Mouse (Mus musculus): ENCODE measurements around the gene Supt5. TPM values are rescaled to one million over a fixed set of nuclear protein-coding genes. Genes with fewer than 3 reads are reported as not detected.

Gene Supt5
- total RNA-seq, 2 experiments from 2014 or later, result 116 TPM

- DNase-seq (ENCODE audit: low spot score in 2 of 2), result peak; percentile 60 to 68
Observed at GRCm38 (mm10) chr7:28375176-28375921, 36.8 kb upstream of the Supt5 start.

- no peak for DNase-seq (ENCODE audit: low spot score in 2 of 2)
Observed at GRCm38 (mm10) chr7:28374647-28375046, 36.1 kb upstream of the Supt5 start.

GRCm38 (mm10) chr7:28373891-28374495 lies 35.4 kb upstream of the Supt5 start:
- DNase-seq (ENCODE audit: low spot score in 2 of 2), result no peak

GRCm38 (mm10) chr7:28373131-28373581 lies 34.6 kb upstream of the Supt5 start:
- DNase-seq (ENCODE audit: low spot score in 2 of 2), result peak; percentile 67 to 73

GRCm38 (mm10) chr7:28372251-28373108 lies 33.9 kb upstream of the Supt5 start, which contains the start of gene Plekhg2:
Gene Plekhg2 (minus strand): TSS chr7:28372599.
- peak; percentile 92 to 93 for DNase-seq (ENCODE audit: low spot score in 2 of 2)

- DNase-seq (ENCODE audit: low spot score in 2 of 2), result no peak
Observed at GRCm38 (mm10) chr7:28371514-28371989, 33.0 kb upstream of the Supt5 start.

- DNase-seq (ENCODE audit: low spot score in 2 of 2), result no peak
Observed at GRCm38 (mm10) chr7:28370977-28371513, 32.5 kb upstream of the Supt5 start.

- DNase-seq (ENCODE audit: low spot score in 2 of 2), result no peak
Observed at GRCm38 (mm10) chr7:28370051-28370450, 31.5 kb upstream of the Supt5 start.

- no peak for DNase-seq (ENCODE audit: low spot score in 2 of 2)
Observed at GRCm38 (mm10) chr7:28368276-28368920, 29.9 kb upstream of the Supt5 start.

GRCm38 (mm10) chr7:28367663-28368275 lies 29.2 kb upstream of the Supt5 start:
- DNase-seq (ENCODE audit: low spot score in 2 of 2), result peak in 1 of 2 experiments; percentile 22

GRCm38 (mm10) chr7:28362441-28363060 lies 24.0 kb upstream of the Supt5 start:
- DNase-seq (ENCODE audit: low spot score in 2 of 2), result no peak

- no peak for DNase-seq (ENCODE audit: low spot score in 2 of 2)
Observed at GRCm38 (mm10) chr7:28361647-28362341, 23.2 kb upstream of the Supt5 start.

GRCm38 (mm10) chr7:28360291-28360690 lies 21.7 kb upstream of the Supt5 start:
- DNase-seq (ENCODE audit: low spot score in 2 of 2), result no peak

GRCm38 (mm10) chr7:28359854-28360253 lies 21.3 kb upstream of the Supt5 start:
- no peak for DNase-seq (ENCODE audit: low spot score in 2 of 2)

GRCm38 (mm10) chr7:28358431-28358830 lies 19.9 kb upstream of the Supt5 start:
- DNase-seq (ENCODE audit: low spot score in 2 of 2), result no peak

GRCm38 (mm10) chr7:28357984-28358383 lies 19.4 kb upstream of the Supt5 start:
- no peak for DNase-seq (ENCODE audit: low spot score in 2 of 2)

- DNase-seq (ENCODE audit: low spot score in 2 of 2), result no peak
Observed at GRCm38 (mm10) chr7:28356981-28357380, 18.4 kb upstream of the Supt5 start.

- no peak for DNase-seq (ENCODE audit: low spot score in 2 of 2)
Observed at GRCm38 (mm10) chr7:28355221-28355620, 16.7 kb upstream of the Supt5 start.

- DNase-seq (ENCODE audit: low spot score in 2 of 2), result no peak
Observed at GRCm38 (mm10) chr7:28354596-28354995, 16.1 kb upstream of the Supt5 start.

Data from left cerebral cortex, adult 18-20 months (tissue).